Mouse (Mus musculus) embryonic facial prominence, embryonic 14.5 days (tissue): ENCODE measurements at regions not wholly inside any gene's neighbourhood (a gene's known extent, or its start where the extent isn't known, plus 50 kb on each side); places are given as distances from the start of the nearest gene placed in this dataset.
"Not testable (repeated sequence)": the region's sequence is repeated elsewhere in the genome, so short reads cannot be mapped to it uniquely, and the experiment has no call there.

ENCODE experiments used
- ATAC-seq: fragments of 200-750 bp; cut with Nextera tagmentation; 2 replicates; pipeline ENCODE4 v1.8.0; 2017; ENCODE audit warnings: low read depth, moderate number of reproducible peaks, moderate TSS enrichment
- DNase-seq: peaks from one replicate; pipeline ENCODE4 v3.0.0-alpha.2; 2015; ENCODE audit warnings: low spot score
- H3K27ac ChIP-seq: fragments of 300-500 bp; sonication (generic); replicated peaks from 2 replicates; pipeline ENCODE4 v1.5.1; 2014; ENCODE audit warnings: low read depth, mild to moderate bottlenecking, low read length, moderate library complexity
- H3K27me3 ChIP-seq: fragments of 300-500 bp; sonication (generic); replicated peaks from 2 replicates; pipeline ENCODE4 v1.6.1; 2014; ENCODE audit warnings: low read length; ENCODE audit not compliant: control insufficient read depth, insufficient read depth
- H3K36me3 ChIP-seq: fragments of 300-500 bp; sonication (generic); 2 replicates; pipeline ENCODE4 v1.6.1; 2014; ENCODE audit warnings: low read length, mixed read lengths; ENCODE audit not compliant: control insufficient read depth, insufficient read depth
- H3K4me1 ChIP-seq: fragments of 300-500 bp; sonication (generic); 2 replicates; pipeline ENCODE4 v1.6.1; 2014; ENCODE audit warnings: antibody characterized with exemption, low read length; ENCODE audit not compliant: control insufficient read depth, insufficient read depth
- H3K4me2 ChIP-seq: fragments of 300-500 bp; sonication (generic); 2 replicates; pipeline ENCODE4 v1.6.1; 2014; ENCODE audit warnings: low read depth, mild to moderate bottlenecking, low read length, moderate library complexity, mixed read lengths
- H3K4me3 ChIP-seq: fragments of 300-500 bp; sonication (generic); 2 replicates; pipeline ENCODE4 v1.5.1; 2014; ENCODE audit warnings: low read depth, mild to moderate bottlenecking, low read length
- H3K9ac ChIP-seq: fragments of 300-500 bp; sonication (generic); 2 replicates; pipeline ENCODE4 v1.6.1; 2014; ENCODE audit warnings: low read depth, mild to moderate bottlenecking, low read length, moderate library complexity, mixed read lengths
- H3K9me3 ChIP-seq: fragments of 300-500 bp; sonication (generic); 2 replicates; pipeline ENCODE4 v1.6.1; 2016; ENCODE audit warnings: low read length; ENCODE audit not compliant: control insufficient read depth
- WGBS: fragments of 180-500 bp; shearing (Covaris S2); extraction: QIAGEN DNeasy Blood & Tissue Kit; methylation state at CpG from one replicate; pipeline ENCODE4 v1.1.7; 2014; 5-methylcytosine and 5-hydroxymethylcytosine counted together

DNA sequence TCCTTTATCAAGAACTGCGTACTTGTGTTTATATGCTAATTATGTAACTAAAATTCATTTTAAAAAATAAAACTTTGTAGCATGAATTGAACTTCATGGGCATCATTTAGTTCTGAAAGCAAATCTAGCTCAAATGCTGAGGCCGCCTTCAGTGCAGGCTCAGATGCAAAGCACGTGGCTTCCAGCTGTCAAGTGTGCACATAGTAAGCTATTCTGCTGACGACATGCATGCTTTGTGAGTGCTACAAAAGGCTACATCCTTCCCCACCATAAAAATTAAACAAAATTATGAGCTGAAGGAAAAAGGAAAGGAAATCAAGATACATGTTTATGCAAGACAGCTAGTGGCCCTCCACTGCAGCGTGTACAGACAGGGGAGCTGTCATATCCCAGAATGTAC, 276.0 kb upstream of the Vstm2a start:
- no peaks in the 10 kb centered on the region for H3K27me3 ChIP-seq
- H3K4me1 ChIP-seq, result no peaks in the 10 kb centered on the region
- H3K9ac ChIP-seq, result no peak overlapping the region
- no peak overlapping the region for H3K4me2 ChIP-seq
- no peaks in the 10 kb centered on the region for H3K36me3 ChIP-seq
- 51% methylated on average over 5 of the region's 5 CpGs for WGBS
- no peak for ATAC-seq
- no peak overlapping the region for H3K27ac ChIP-seq
- no peaks in the 10 kb centered on the region for H3K9me3 ChIP-seq
- H3K4me3 ChIP-seq, result no peak overlapping the region
- peak; percentile 57 for DNase-seq

DNA sequence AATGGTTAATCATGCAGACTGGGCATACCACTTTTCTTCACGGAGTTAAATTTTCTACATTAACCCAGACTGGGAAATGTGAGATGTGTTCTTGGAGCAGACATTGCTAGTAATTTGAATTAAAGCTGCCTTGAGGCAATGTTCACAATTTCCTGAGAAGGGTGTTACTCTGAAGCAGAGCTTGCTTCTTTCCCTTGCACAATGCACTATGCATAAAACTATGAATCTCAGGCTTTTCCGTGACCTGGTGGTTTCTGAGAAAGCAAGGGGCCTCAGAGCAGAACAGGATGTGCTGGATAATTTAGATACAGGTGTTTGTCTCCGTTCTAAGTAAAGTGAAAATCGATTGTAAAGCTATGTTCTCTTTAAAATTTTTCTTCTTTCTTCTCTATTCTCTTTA, 273.0 kb upstream of the Vstm2a start:
- H3K4me2 ChIP-seq, result no peak overlapping the region
- H3K9ac ChIP-seq, result no peak overlapping the region
- no peaks in the 10 kb centered on the region for H3K27me3 ChIP-seq
- DNase-seq (peak; percentile 11), ATAC-seq (no peak)
- H3K27ac ChIP-seq, result no peak overlapping the region
- no peaks in the 10 kb centered on the region for H3K4me1 ChIP-seq
- H3K9me3 ChIP-seq, result no peaks in the 10 kb centered on the region
- WGBS, result 42% methylated on average over 4 of the region's 4 CpGs
- no peak overlapping the region for H3K4me3 ChIP-seq
- H3K36me3 ChIP-seq, result no peaks in the 10 kb centered on the region

DNA sequence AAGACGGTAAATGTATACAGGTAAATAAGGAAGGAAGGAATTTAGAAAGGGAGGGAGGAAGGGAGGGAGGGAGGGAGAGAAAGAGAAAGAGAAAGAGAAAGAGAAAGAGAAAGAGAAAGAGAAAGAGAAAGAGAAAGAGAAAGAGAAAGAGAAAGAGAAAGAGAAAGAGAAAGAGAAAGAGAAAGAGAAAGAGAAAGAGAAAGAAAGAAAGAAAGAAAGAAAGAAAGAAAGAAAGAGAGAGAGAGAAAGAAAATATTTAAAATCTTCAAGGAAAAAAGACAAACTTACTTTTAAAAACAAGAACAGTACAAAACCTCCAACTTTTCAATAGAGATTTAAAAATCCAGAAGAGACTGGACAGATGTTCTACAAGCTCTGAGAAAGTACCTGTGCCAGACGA, 261.1 kb upstream of the Vstm2a start:
- not testable (repeated sequence) for H3K27ac ChIP-seq, ATAC-seq, H3K27me3 ChIP-seq, H3K4me3 ChIP-seq, H3K9ac ChIP-seq, H3K9me3 ChIP-seq, H3K4me2 ChIP-seq, DNase-seq, H3K36me3 ChIP-seq, H3K4me1 ChIP-seq
- WGBS, result 92% methylated on average over 2 of the region's 2 CpGs

DNA sequence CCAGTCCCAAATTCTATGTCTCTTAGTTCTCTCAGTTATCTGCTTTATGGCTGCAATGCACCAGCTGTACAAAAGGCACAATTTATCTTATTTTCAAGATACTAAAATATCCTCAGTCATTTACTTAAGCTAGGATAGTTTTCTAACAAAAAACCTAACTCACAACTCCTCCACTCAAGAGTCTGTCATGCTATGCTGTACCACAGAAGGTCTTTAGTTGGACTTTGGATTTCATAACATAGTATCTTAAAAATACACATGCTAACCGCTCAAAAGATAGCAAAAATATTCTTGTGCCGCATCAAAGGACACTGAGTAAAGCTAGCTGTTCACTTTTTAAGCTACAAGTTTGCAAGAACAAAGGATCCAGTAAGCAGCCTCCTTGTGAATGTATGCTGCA, 255.6 kb upstream of the Vstm2a start:
- no peak overlapping the region for H3K27ac ChIP-seq
- no peak overlapping the region for H3K9ac ChIP-seq
- no peaks in the 10 kb centered on the region for H3K4me1 ChIP-seq
- H3K4me2 ChIP-seq, result no peak overlapping the region
- H3K9me3 ChIP-seq, result no peaks in the 10 kb centered on the region
- no peaks in the 10 kb centered on the region for H3K27me3 ChIP-seq
- WGBS, result 86% methylated on average over 2 of the region's 2 CpGs
- H3K4me3 ChIP-seq, result no peak overlapping the region
- H3K36me3 ChIP-seq, result no peaks in the 10 kb centered on the region
- ATAC-seq (no peak), DNase-seq (no peak)
